Mouse (Mus musculus): ENCODE data around the gene Tctex1d2.

The Tctex1d2 gene

DNA sequence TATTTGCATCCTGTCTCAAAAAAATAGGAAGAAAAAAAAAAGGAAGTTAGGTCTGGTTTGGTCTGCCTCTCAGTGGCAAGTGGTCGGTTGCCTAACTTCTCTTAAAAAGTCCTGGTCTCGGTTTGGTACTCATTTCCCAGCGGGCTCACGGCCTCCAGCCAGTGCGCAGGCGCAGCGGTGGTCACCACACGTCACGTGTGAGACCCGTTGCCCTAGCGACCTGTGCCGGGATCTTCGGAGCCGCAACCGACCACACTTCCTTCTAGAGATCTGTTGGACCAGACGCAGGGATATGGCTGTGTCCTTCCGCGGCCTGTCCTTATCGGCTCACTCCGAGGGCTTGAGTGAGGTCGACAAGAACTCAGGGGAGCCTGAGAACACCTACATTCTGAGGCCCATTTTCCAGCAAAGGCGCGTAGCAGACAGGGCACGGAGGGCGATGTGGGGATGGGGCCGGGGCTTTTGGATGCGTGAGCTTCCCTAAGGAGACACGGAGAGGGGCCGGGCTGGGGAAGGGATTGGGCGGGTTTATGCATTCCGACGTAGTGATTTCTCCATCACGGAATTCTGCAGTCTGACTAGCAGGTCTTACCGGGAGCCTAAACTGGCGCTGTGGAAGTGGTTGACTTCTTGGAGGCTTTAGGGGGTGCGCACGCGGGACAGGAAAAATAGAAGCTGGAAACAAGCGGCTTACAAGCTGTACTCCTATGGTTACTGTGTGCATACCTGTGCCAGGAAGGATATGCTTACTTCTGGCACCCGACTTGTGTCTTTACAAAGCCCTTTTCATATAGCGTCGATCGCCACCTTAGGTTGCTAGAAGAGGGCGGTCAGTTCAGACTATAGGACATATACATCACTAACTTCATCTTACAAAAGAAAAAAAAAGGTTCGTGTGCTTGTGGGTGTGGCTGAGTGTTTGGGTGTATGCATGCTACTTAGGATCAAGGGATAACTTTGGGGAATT is at the start of gene Tctex1d2:
Gene Tctex1d2 (plus strand): TSS at position 186 of the 967 bp plus-strand sequence.
- DNase-seq (ENCODE audit: extremely low read depth, low read depth) = peak; percentile 96

GRCm38 (mm10) chr16:32371351-32371750 is 48.2 kb upstream of the Tctex1d2 start:
- DNase-seq (ENCODE audit: extremely low read depth, low read depth) = no peak

GRCm38 (mm10) chr16:32379575-32379974 is 39.9 kb upstream of the Tctex1d2 start:
- no peak for DNase-seq (ENCODE audit: extremely low read depth, low read depth)

DNA sequence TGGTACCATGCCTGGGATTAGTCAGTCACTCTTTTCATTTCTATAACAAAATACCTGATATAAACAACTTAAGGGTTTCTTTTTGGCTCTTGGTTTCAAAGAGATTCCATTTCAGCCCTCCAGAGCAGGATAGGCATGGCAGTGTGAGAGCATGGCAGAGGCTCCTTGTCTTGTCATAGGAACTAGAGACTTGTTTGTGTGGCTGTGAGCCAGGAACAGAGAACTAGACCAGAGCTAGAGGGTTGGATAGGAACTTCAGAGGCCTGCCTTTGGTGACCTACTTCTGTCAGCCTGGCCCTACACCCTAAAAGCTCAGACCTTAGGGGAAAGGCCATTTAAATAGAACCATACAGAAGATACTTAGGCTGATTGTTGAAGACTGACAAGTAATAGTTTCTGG is 36.6 kb upstream of the Tctex1d2 start:
- no peak for DNase-seq (ENCODE audit: extremely low read depth, low read depth)

DNA sequence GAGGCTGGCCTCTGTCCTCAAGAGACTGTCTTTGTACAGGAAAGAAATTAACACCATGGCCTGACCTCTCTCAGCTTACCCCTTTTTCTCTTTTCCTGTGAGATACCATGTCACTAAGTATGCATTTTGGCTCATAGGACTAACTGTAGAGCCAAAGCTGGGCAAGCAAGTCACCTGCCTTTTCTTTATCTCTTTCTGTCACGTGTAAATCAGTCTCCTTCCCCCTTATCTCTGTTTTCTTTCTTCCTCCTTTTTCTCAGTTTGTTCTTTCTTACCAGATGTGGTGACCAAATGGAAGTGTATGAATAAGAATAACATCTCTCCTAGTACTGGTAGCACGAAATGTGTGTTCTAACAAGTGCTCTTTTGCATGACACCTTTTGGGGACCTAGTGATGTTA is 34.6 kb upstream of the Tctex1d2 start:
- no peak for DNase-seq (ENCODE audit: extremely low read depth, low read depth)

- no peak for DNase-seq (ENCODE audit: extremely low read depth, low read depth)
These were observed 32.7 kb upstream of the Tctex1d2 start for GRCm38 (mm10) chr16:32386826-32387225.

GRCm38 (mm10) chr16:32389049-32389448 is 30.5 kb upstream of the Tctex1d2 start:
- DNase-seq (ENCODE audit: extremely low read depth, low read depth) = no peak

GRCm38 (mm10) chr16:32389841-32390240 is 29.7 kb upstream of the Tctex1d2 start:
- DNase-seq (ENCODE audit: extremely low read depth, low read depth) = no peak

DNA sequence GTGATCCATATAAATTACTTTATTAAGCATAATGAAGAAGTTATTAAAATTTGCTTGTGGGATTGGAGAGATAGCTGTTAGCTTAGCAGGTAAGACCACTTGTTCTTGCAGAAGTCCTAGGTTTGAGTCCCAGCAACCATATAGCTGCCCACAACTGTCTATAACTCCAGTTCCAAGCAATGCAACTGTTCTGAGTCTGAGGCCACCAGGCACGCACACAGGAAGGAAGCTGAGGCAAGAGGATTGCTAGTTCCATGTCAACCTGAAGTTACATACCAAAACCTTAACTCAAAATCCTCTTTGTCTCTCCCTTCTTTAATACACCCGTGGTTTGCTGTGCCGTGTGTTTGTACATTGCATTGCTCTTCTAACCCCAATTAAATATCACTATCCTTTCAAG is 28.6 kb upstream of the Tctex1d2 start:
- DNase-seq (ENCODE audit: extremely low read depth, low read depth) = no peak

DNA sequence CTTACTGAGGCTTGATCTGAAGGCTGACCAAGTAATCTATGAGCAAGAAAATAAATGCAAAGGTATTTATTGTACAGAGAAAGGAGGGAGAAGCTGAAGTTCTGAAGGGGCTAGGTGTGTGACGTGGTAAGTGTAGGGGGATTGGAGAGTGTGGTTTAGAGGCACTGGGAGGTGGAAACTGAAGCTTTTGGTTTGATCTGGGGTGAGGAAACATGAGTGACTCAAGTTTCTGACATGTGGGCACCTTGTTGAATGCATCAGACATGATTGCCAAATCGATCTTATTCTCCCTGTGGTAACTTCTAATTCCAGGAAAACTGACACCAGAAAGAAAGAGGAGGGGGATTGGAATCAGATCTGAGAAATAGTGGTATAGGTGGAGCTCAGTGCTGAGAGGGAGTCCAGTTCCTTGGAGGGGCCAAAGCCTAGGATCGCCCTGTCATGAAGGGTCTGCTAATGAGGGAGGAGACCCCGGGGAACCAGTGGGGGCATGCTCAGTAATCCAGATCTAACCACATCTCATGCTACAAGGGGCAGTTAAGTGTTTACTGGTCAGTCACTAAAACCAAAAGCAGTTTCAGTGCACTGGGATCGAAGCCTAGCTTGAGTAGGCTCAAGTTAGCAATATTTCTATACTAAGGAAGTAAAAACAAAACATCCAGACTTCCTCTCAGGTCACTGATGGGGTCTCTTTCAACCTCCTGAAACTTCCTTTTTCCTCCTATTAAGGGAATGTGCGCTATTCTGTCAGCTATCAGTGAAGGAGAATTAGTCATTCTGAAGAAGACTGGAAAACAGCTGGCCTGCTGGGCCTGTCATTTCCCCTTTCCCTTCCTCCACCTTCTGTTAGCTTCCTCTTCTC is 23.6 kb upstream of the Tctex1d2 start:
- DNase-seq (ENCODE audit: extremely low read depth, low read depth) = peak; percentile 34

GRCm38 (mm10) chr16:32396541-32396835 is 23.0 kb upstream of the Tctex1d2 start:
- no peak for DNase-seq (ENCODE audit: extremely low read depth, low read depth)

GRCm38 (mm10) chr16:32398206-32398605 is 21.3 kb upstream of the Tctex1d2 start:
- no peak for DNase-seq (ENCODE audit: extremely low read depth, low read depth)

- DNase-seq (ENCODE audit: extremely low read depth, low read depth) = no peak
These were observed 19.2 kb upstream of the Tctex1d2 start, which contains the start of gene Tm4sf19 for GRCm38 (mm10) chr16:32400267-32400666. Gene Tm4sf19, plus strand, starts transcription at chr16:32400506.

DNA sequence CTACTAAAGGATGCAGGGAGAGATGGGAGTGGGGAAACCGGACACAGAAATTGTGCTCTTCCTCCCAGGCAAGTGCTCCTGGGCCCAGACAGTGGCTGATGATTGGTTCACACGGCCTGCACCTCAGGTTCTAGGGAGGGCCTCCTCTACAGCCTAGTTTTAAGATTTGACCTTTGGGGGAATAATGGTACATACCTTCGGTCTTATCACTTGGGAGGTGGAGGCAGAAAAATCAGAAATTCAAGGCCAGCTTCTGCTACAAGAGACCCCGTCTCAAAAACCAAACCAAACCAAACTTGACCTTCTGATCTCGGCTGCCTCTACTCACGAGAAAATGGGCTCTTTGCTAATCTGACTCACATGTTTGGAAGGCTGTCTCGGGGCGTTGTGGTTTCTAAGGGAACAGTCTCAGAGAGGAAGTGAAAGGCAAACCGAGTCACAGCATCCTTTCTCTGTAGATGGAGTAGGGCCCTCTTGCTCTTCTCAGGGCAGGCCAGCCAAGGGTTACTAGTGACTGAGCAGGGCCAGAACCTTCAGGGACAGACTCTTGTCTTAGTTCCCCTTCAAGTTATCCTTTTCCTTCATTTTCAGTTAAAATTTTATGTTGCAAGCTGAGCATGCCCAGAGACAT is 18.1 kb upstream of the Tctex1d2 start:
- DNase-seq (ENCODE audit: extremely low read depth, low read depth) = no peak

DNA sequence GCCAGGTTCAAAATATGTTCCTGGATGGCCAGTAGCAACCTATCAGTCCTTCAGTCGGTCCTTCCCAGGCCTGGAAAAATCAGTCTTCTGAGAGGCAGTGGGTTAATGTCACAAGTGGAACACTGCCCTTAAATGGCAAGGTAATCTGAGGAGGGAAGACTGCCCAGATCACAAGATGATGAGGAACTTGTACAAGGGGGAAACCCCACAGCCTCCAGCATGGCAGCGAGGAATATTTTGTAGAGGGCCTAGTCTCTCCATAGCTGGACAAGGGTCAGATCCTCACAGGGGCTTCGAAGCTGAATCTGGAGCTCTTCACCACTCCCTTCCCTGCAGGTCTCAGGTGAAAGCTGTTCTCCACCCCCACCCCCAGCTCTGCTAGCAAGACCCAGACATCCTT is 16.7 kb upstream of the Tctex1d2 start:
- DNase-seq (ENCODE audit: extremely low read depth, low read depth) = no peak

DNA sequence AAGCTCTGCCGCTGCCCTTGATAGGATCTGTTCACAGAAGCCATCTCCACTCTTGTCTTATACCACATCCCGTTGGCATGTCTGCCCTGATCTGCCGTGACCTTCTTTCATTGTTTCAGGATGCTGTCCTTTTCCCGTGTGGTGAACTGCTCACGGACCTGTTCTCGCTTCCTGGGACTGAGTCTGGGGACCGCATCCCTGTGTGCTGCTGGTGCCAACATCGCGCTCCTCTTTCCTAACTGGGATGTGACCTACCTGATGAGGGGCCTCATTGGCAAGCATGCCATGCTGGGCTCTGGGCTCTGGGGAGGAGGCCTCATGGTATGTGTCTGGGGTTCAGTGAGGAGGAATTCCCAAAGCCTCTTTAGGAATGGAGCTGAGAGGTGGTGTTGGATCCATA is 13.8 kb upstream of the Tctex1d2 start:
- DNase-seq (ENCODE audit: extremely low read depth, low read depth) = no peak

DNA sequence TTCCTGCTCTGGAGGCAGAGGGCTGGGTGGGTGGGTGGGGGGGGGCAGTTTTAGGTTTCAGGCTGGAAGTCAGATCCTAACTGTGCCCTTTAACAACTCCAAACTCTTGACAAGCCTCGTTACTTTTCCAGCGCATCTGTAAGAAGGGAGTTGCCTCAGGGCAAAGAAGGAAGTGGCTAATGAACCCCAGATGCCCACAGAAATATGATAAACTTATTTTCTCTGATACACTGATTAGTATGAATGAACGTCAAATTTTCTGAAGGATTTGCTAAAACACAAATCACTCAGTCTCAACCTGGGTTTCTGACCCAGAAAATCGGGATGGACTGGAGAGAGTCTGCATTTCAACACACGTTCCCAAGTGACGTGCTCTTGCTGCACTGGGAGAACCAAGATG is 12.8 kb upstream of the Tctex1d2 start:
- no peak for DNase-seq (ENCODE audit: extremely low read depth, low read depth)

GRCm38 (mm10) chr16:32407730-32408129 is 11.8 kb upstream of the Tctex1d2 start:
- DNase-seq (ENCODE audit: extremely low read depth, low read depth) = no peak

DNA sequence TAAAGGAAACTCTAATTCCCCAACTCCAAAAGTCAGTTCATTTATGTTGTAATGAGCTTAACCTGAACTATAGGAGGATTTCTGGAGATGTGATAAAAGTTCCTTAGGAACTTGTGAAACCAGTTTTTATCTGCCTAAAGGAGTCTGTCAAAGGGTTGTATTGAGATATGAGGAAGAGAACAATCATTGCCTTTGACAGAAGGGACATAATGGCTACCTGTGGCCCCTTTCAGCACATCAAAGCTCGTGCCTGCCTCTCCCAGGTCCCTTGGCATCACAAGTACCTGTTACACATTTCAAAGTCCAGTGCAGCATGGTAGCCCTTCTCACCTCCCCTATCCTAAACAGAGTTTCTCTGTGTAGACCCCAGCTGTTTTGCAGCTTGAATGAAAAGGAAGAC is 2.0 kb upstream of the Tctex1d2 start:
- no peak for DNase-seq (ENCODE audit: extremely low read depth, low read depth)

DNA sequence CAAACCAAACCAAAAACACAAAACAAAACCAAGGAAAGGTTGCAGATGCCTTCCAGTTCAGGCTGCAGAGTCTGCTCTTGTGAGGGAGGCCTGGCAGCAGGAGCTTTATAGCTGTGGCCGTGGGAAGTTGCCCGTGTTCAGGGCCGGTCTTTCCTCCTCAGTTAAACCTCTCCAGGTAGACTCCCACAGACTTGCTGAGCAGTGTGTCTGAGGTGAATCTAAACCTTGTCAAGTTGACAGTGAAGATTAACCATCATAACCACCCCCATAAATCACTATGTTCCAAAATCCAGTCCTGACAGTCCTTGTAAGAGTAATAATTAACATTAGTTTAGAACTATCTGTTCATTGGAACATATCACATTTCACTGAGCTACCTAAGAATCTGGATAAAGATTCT is 8.0 kb downstream of the Tctex1d2 start:
- no peak for DNase-seq (ENCODE audit: extremely low read depth, low read depth)

DNA sequence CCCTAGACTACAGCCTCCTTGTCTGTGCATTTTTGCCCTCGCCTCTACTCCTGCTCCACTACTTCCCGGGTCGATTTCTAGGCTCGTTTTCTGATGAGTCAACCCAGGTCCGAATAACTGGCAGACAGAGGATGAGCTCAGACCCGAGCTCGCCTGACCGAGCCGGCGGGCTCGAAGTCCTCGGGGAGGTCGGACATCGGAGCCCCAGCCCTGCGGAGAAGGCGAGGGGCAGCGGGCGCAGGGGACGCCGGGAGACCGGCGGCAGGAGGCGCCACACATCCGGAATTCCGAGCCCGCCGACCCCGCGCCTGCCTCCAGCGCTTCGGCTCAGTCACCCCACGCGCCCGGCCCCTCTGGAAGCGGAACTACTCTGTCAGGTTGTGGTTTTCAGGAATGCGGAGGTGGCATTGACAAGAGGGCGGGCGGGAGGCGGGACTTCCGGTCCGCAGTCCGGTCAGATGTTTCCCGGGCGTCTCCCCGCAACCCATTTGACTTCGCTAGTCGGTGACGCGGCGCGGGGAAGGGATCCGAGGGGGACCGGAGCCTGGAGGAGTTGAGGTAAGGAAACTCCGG is 11.1 kb downstream of the Tctex1d2 start, which contains the start of gene Pcyt1a:
Gene Pcyt1a (plus strand): TSS at position 448 of the 573 bp plus-strand sequence.
- peak; percentile 87 for DNase-seq (ENCODE audit: extremely low read depth, low read depth)
